Mouse (Mus musculus) adrenal gland, adult 10 weeks (tissue): ENCODE results near the gene Olfr798. TPM values are rescaled to one million over a fixed set of nuclear protein-coding genes. Genes with fewer than 3 reads are reported as not detected.

Experiments used
- polyA plus RNA-seq: library from polyadenylated mRNA; stranded (reverse); fragments of 350-450 nt; fragmentation: Illumina TruSeq; extraction: RNeasy Lipid Tissue Mini Kit (QIAGEN cat#74804); gene quantifications from one replicate; pipeline ENCODE4 v1.2.3, GENCODE M21; 2014; ENCODE audit warnings: low read depth, low replicate concordance

Olfr798 gene
- not detected for polyA plus RNA-seq

DNA sequence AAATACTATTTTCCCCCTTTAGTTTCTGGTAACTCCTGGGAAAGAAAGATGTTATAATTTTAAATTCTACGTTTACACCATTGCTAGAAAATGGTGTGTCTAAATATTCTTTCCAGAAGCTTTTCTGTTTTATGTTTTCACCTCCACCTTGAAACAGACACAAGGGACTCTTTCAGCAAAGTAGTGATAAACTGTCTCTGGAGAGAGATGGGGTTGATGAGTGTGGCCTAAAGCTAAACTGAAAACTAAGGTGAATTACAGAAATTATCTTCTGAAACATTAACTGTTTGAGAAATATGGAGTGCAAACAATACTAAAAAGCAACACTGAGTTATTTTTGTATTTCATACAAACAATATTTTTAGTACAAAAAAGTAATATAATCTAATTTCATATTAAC is at the start of gene Olfr798:
Gene Olfr798 (minus strand): TSS at position 101 of the 400 bp plus-strand sequence.

DNA sequence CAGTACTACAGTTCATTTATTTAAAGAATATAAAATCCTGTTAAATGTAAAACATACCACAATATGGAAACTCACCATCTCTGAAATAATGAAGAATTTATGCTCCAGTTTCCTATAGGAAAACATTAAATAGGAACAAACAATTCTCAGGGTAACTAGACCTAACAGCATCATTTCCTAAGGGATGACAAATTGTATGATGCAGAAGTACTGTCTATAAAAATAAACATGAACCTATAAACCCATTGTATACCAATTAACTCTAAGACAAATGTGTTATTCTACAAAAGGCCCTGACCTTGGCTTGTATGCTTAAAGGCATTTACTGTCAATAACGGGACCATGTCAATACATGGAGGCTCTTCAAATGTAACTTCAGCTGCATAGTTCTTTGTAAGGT is 46.0 kb upstream of the Olfr798 start, which contains the start of gene Olfr801:
Gene Olfr801 (minus strand): TSS at position 101 of the 400 bp plus-strand sequence.

DNA sequence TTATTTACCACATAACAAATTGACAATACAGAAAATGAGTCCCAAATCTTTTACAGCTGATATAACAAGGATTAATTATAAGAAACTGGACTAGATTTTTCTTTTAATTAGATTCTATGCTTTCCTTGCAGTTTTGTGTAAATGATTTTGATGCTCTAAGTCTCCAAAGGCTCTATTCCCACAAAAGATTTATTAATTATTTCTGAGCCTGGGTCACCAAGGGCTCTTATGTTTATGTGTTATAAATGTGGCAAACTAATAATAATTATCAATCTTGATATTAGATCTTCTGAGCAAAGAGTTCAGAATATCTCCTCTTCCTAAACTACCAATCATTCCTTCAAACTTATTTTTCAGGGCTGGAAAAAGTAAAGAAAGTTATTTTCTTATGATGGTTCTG is 29.7 kb upstream of the Olfr798 start, which contains the start of gene Olfr800:
Gene Olfr800 (plus strand): TSS at position 301 of the 400 bp plus-strand sequence.

DNA sequence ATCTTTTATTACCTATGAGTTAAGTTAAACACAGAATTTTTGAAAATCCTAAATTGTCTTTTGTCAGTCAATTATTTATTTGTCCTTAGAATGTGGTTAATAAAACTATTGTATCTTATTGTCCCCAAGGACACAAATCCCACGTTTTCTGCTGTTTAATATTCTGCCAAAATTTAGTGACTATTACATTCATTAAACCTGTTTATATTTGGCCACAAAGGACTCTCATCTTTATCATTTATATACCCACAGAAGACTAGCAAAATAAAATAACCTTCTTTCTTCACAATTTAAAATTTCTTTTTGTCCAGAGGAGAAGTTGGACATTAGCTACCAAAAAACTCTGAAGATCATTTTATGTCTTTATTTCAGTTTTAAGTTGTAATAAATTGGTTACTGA is 9.4 kb upstream of the Olfr798 start, which contains the start of gene Olfr799:
Gene Olfr799 (plus strand): TSS at position 301 of the 400 bp plus-strand sequence.

DNA sequence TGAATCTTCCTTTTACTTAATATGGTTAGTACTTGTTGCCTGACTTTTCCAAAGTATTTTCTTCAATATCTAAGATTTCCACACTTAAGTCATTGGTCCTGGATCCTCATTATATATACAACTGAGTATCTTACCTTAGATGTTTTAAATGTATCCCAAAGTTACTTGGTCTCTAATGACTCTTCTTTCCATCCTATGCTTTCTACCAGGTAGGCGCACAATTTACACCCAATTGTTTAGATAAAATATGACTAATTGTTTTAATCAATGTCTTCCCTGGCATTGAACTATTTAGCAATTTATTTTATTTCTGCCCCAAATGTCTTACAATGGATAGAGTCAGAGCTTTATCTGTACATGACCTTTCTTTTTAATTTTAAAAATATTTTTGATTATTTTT is 15.3 kb downstream of the Olfr798 start, which contains the start of gene Olfr796:
Gene Olfr796 (minus strand): TSS at position 101 of the 400 bp plus-strand sequence.

Other genes starting within 250 kb of the Olfr798 start
- not detected for gene Olfr784, start 243.9 kb downstream of the Olfr798 start, polyA plus RNA-seq
- not detected for gene Olfr785, start 222.5 kb downstream of the Olfr798 start, polyA plus RNA-seq
- not detected for gene Olfr786, start 200.6 kb downstream of the Olfr798 start, polyA plus RNA-seq
- not detected for gene Olfr787, start 166.1 kb downstream of the Olfr798 start, polyA plus RNA-seq
- not detected for gene Olfr788, start 156.9 kb downstream of the Olfr798 start, polyA plus RNA-seq
- gene Olfr789, start 143.2 kb downstream of the Olfr798 start, polyA plus RNA-seq, result not detected
- gene Olfr790, start 129.4 kb downstream of the Olfr798 start, polyA plus RNA-seq, result not detected
- gene Olfr791, start 106.1 kb downstream of the Olfr798 start, polyA plus RNA-seq, result not detected
- not detected for gene Olfr792, start 88.8 kb downstream of the Olfr798 start, polyA plus RNA-seq
- gene Olfr794, start 60.3 kb downstream of the Olfr798 start, polyA plus RNA-seq, result not detected
- gene Olfr796, start 15.4 kb downstream of the Olfr798 start, polyA plus RNA-seq, result not detected
- not detected for gene Olfr799, start 9.6 kb upstream of the Olfr798 start, polyA plus RNA-seq
- not detected for gene Olfr800, start 29.8 kb upstream of the Olfr798 start, polyA plus RNA-seq
- not detected for gene Olfr801, start 45.9 kb upstream of the Olfr798 start, polyA plus RNA-seq
- gene Olfr802, start 60.2 kb upstream of the Olfr798 start, polyA plus RNA-seq, result not detected
- gene Olfr803, start 66.4 kb upstream of the Olfr798 start, polyA plus RNA-seq, result not detected
- gene Olfr804, start 75.3 kb upstream of the Olfr798 start, polyA plus RNA-seq, result not detected
- not detected for gene Olfr805, start 101.4 kb upstream of the Olfr798 start, polyA plus RNA-seq
- gene Olfr806, start 114.0 kb upstream of the Olfr798 start, polyA plus RNA-seq, result not detected
- gene Olfr807, start 129.9 kb upstream of the Olfr798 start, polyA plus RNA-seq, result not detected
- gene Olfr808, start 137.5 kb upstream of the Olfr798 start, polyA plus RNA-seq, result not detected
- not detected for gene Olfr809, start 146.7 kb upstream of the Olfr798 start, polyA plus RNA-seq
- gene Olfr810, start 167.0 kb upstream of the Olfr798 start, polyA plus RNA-seq, result not detected
- not detected for gene Olfr811, start 176.5 kb upstream of the Olfr798 start, polyA plus RNA-seq
- gene Olfr812, start 218.2 kb upstream of the Olfr798 start, polyA plus RNA-seq, result not detected
- gene Olfr813, start 227.4 kb upstream of the Olfr798 start, polyA plus RNA-seq, result not detected